Mouse (Mus musculus) myocyte (in vitro differentiated cells): Measurements from ENCODE around the gene Hectd4. TPM values are rescaled to one million over a fixed set of nuclear protein-coding genes. Genes with fewer than 3 reads are reported as not detected.
"Not testable (repeated sequence)": the region's sequence is repeated elsewhere in the genome, so short reads cannot be mapped to it uniquely, and the experiment has no call there.

Experiments
- H3K27me3 ChIP-seq: one replicate; pipeline ENCODE4 v1.6.1; 2011; ENCODE audit not compliant: control insufficient read depth, insufficient read depth, insufficient read length
- H3K36me3 ChIP-seq: one replicate; pipeline ENCODE4 v1.6.1; 2011; ENCODE audit not compliant: control insufficient read depth, insufficient read depth
- H3K4me2 ChIP-seq: one replicate; pipeline ENCODE4 v1.6.1; 2011; ENCODE audit warnings: low read depth, control low read depth
- H3K4me3 ChIP-seq: one replicate; pipeline ENCODE4 v1.5.1; 2011; ENCODE audit warnings: mild to moderate bottlenecking, control low read depth, moderate library complexity
- H3K79me2 ChIP-seq: one replicate; pipeline ENCODE4 v1.6.1; 2011; ENCODE audit not compliant: control insufficient read depth, insufficient read depth
- H3ac ChIP-seq: one replicate; pipeline ENCODE4 v1.6.1; 2011; ENCODE audit not compliant: control insufficient read depth, insufficient read length
- CEBPB ChIP-seq: IDR thresholded peaks from 2 replicates; pipeline ENCODE4 v1.6.1; 2011; ENCODE audit warnings: mild to moderate bottlenecking, moderate library complexity; ENCODE audit not compliant: poor library complexity, insufficient read depth, severe bottlenecking
- E2F4 ChIP-seq: IDR thresholded peaks from one replicate; pipeline ENCODE4 v1.6.1; 2011; ENCODE audit warnings: mild to moderate bottlenecking, control low read depth, moderate library complexity; ENCODE audit not compliant: insufficient read depth
- MAX ChIP-seq: IDR thresholded peaks from one replicate; pipeline ENCODE4 v1.6.1; 2011; ENCODE audit warnings: low read depth, mild to moderate bottlenecking, control low read depth
- MYOD1 ChIP-seq, 3 experiments: IDR thresholded peaks; one replicate each; pipeline ENCODE4 v1.6.1; 2011; ENCODE audit warnings: control low read depth in 2 of 3, low read depth in 2 of 3, mild to moderate bottlenecking in 2 of 3, moderate library complexity in 1 of 3; ENCODE audit not compliant: insufficient read length in 2 of 3, control insufficient read depth in 1 of 3
- MYOG ChIP-seq, 3 experiments: IDR thresholded peaks; one replicate each; pipeline ENCODE4 v1.6.1; 2011; ENCODE audit warnings: control low read depth in 2 of 3, low read depth in 2 of 3, mild to moderate bottlenecking in 2 of 3; ENCODE audit not compliant: insufficient read length in 2 of 3, control insufficient read depth in 1 of 3, insufficient read depth in 1 of 3
- POLR2A ChIP-seq: IDR thresholded peaks from one replicate; pipeline ENCODE4 v1.6.1; 2011; ENCODE audit warnings: low read depth, mild to moderate bottlenecking, control low read depth, moderate library complexity; ENCODE audit not compliant: insufficient read length
- POLR2AphosphoS2 ChIP-seq: IDR thresholded peaks from one replicate; pipeline ENCODE4 v1.6.1; 2011; ENCODE audit warnings: low read depth, control low read depth; ENCODE audit not compliant: insufficient read length
- SRF ChIP-seq: IDR thresholded peaks from one replicate; pipeline ENCODE4 v1.6.1; 2011; ENCODE audit warnings: low read depth; ENCODE audit not compliant: control insufficient read depth, insufficient read length
- TCF12 ChIP-seq: IDR thresholded peaks from one replicate; pipeline ENCODE4 v1.6.1; 2011; ENCODE audit warnings: mild to moderate bottlenecking, control low read depth; ENCODE audit not compliant: poor library complexity, insufficient read depth, severe bottlenecking
- TCF3 ChIP-seq: IDR thresholded peaks from one replicate; pipeline ENCODE4 v1.6.1; 2011; ENCODE audit warnings: low read depth, control low read depth; ENCODE audit not compliant: insufficient read length
- USF1 ChIP-seq: IDR thresholded peaks from one replicate; pipeline ENCODE4 v1.6.1; 2011; ENCODE audit warnings: low read depth, mild to moderate bottlenecking, control low read depth, moderate library complexity
- polyA plus RNA-seq: library from polyadenylated mRNA; unstranded; fragments of >200 nt; fragmentation: generic; extraction: Trizol; gene quantifications from one replicate; pipeline ENCODE4 v1.2.1, GENCODE M21; 2012; ENCODE audit warnings: missing spikeins

Gene Hectd4
- polyA plus RNA-seq, 1 experiment: 6.6 TPM

GRCm38 (mm10) chr5:121217313-121217634 is 2.7 kb upstream of the Hectd4 start:
- Histone ChIP-seq H3K36me3 (peaks cover 6% of the 10 kb centered on the region), H3K4me2 (no peak overlapping the region), H3K4me3 (no peak overlapping the region), H3K79me2 (peaks cover 7% of the 10 kb centered on the region), H3K27me3 (no peaks in the 10 kb centered on the region), H3ac (no peak overlapping the region)
- no peak for TF ChIP-seq MYOD1 (IDR thresholded peaks at IDR 0.05; ENCODE audit: control insufficient read depth in 1 of 3, insufficient read length in 2 of 3, low read depth in 2 of 3)
- TF ChIP-seq SRF: no peak
- no peak for TF ChIP-seq POLR2AphosphoS2
- no peak for TF ChIP-seq E2F4
- TF ChIP-seq MAX: no peak
- TF ChIP-seq USF1: no peak
- no peak for TF ChIP-seq MYOG (IDR thresholded peaks at IDR 0.05; ENCODE audit: control insufficient read depth in 1 of 3, insufficient read depth in 1 of 3, insufficient read length in 2 of 3, low read depth in 2 of 3)
- TF ChIP-seq POLR2A: no peak
- TF ChIP-seq TCF12: no peak

GRCm38 (mm10) chr5:121219190-121219589 is 829 bp upstream of the Hectd4 start:
- no peaks in the 10 kb centered on the region for H3K27me3 ChIP-seq
- H3K36me3 ChIP-seq: no peaks in the 10 kb centered on the region
- TF ChIP-seq MYOD1 (IDR thresholded peaks at IDR 0.05; ENCODE audit: control insufficient read depth in 1 of 3, insufficient read length in 2 of 3, low read depth in 2 of 3) (no peak), CEBPB (no peak), MYOG (IDR thresholded peaks at IDR 0.05; ENCODE audit: control insufficient read depth in 1 of 3, insufficient read depth in 1 of 3, insufficient read length in 2 of 3, low read depth in 2 of 3) (no peak), TCF3 (no peak)
- H3ac ChIP-seq: no peak overlapping the region
- peaks cover 19% of the 10 kb centered on the region for H3K79me2 ChIP-seq
- H3K4me3 ChIP-seq: no peak overlapping the region
- H3K4me2 ChIP-seq: no peak overlapping the region

- H3K4me3 ChIP-seq: peak overlapping the region; percentile 34
- TF ChIP-seq SRF: no peak
- peak in 2 of 3 experiments; percentile 56 to 69 for TF ChIP-seq MYOG (IDR thresholded peaks at IDR 0.05; ENCODE audit: control insufficient read depth in 1 of 3, insufficient read depth in 1 of 3, insufficient read length in 2 of 3, low read depth in 2 of 3)
- TF ChIP-seq MYOD1 (IDR thresholded peaks at IDR 0.05; ENCODE audit: control insufficient read depth in 1 of 3, insufficient read length in 2 of 3, low read depth in 2 of 3): peak in 2 of 3 experiments; percentile 35 to 45
Observed at GRCm38 (mm10) chr5:121220732-121221301, 798 bp downstream of the Hectd4 start.

GRCm38 (mm10) chr5:121221328-121221850 is 1.4 kb downstream of the Hectd4 start:
- Histone ChIP-seq H3K4me3 (peak overlapping the region; percentile 34), H3ac (no peak overlapping the region), H3K36me3 (no peaks in the 10 kb centered on the region), H3K79me2 (peaks cover 28% of the 10 kb centered on the region), H3K27me3 (no peaks in the 10 kb centered on the region), H3K4me2 (peak overlapping the region; percentile 67)
- no peak for TF ChIP-seq E2F4

More at GRCm38 (mm10) chr5:121220732-121221301, 798 bp downstream of the Hectd4 start:
- Histone ChIP-seq H3K27me3 (no peaks in the 10 kb centered on the region), H3K79me2 (peaks cover 24% of the 10 kb centered on the region), H3K4me2 (peak overlapping the region; percentile 55), H3K36me3 (no peaks in the 10 kb centered on the region), H3ac (peak overlapping the region; percentile 98)

GRCm38 (mm10) chr5:121224020-121224419 is 4.0 kb downstream of the Hectd4 start:
- not testable (repeated sequence) for H3K36me3 ChIP-seq, H3K27me3 ChIP-seq, H3K4me2 ChIP-seq, H3K4me3 ChIP-seq, H3ac ChIP-seq
- peaks cover 37% of the 10 kb centered on the region for H3K79me2 ChIP-seq

GRCm38 (mm10) chr5:121224856-121225255 is 4.8 kb downstream of the Hectd4 start:
- H3K4me2 ChIP-seq: no peak overlapping the region
- H3K27me3 ChIP-seq: no peaks in the 10 kb centered on the region
- no peak for TF ChIP-seq MAX
- TF ChIP-seq USF1: no peak
- no peak for TF ChIP-seq TCF3
- no peak for TF ChIP-seq CEBPB
- TF ChIP-seq POLR2AphosphoS2: no peak
- no peak for TF ChIP-seq MYOD1 (IDR thresholded peaks at IDR 0.05; ENCODE audit: control insufficient read depth in 1 of 3, insufficient read length in 2 of 3, low read depth in 2 of 3)
- no peak for TF ChIP-seq E2F4
- TF ChIP-seq POLR2A: no peak
- no peak overlapping the region for H3K4me3 ChIP-seq
- H3K79me2 ChIP-seq: peaks cover 38% of the 10 kb centered on the region
- H3ac ChIP-seq: no peak overlapping the region
- H3K36me3 ChIP-seq: no peaks in the 10 kb centered on the region
